Mouse (Mus musculus): ENCODE results near the gene Epb41l4b.

- TF ChIP-seq CTCF (IDR thresholded peaks at IDR 0.05; ENCODE audit: borderline replicate concordance, extremely low read depth, insufficient read depth, insufficient read length) (no peak), POLR2A (IDR thresholded peaks at IDR 0.05; ENCODE audit: borderline replicate concordance, extremely low read depth, insufficient read depth, insufficient read length, poor library complexity, severe bottlenecking) (no peak)
Observed at GRCm38 (mm10) chr4:56943258-56943657, 200.0 kb downstream of the Epb41l4b start.

All from brain, embryonic 14.5 days (tissue).